Mouse (Mus musculus) layer of hippocampus, postnatal 25 days (tissue): ENCODE results near the gene Wnt7b. TPM values are rescaled to one million over a fixed set of nuclear protein-coding genes. Genes with fewer than 3 reads are reported as not detected.

Experiments used
- DNase-seq, 2 experiments: peaks; one replicate each; pipeline ENCODE4 v3.0.0; 2022; ENCODE audit warnings: mixed read lengths in 2 of 2, low spot score in 1 of 2; ENCODE audit errors: extremely low spot score in 1 of 2
- total RNA-seq, 2 experiments: library from RNA; stranded (reverse); gene quantifications; 2 replicates each; pipeline ENCODE4 v1.2.3; 2021

Gene Wnt7b
- total RNA-seq, 2 experiments from 2014 or later, result 45.3 to 46.9 TPM

DNA sequence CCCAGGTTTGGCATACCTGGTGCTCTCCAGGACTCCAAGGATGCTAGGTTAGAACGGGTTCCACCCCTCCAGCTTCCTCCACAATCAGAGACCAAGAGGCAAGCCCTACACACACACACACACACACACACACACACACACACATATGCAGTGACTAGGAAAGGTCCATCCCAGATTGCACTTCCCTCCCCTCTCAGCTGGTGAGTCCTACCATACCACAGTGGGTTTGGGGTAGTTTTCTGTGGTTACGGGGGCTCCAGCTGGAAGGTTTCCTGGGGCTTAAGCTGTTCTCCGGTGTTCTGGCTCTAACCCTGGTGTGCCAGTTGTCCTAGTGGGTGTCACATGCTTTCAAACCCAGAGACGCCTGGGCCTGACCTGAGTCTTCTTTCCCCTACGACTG lies 8.2 kb downstream of the Wnt7b start:
- no peak for DNase-seq

DNA sequence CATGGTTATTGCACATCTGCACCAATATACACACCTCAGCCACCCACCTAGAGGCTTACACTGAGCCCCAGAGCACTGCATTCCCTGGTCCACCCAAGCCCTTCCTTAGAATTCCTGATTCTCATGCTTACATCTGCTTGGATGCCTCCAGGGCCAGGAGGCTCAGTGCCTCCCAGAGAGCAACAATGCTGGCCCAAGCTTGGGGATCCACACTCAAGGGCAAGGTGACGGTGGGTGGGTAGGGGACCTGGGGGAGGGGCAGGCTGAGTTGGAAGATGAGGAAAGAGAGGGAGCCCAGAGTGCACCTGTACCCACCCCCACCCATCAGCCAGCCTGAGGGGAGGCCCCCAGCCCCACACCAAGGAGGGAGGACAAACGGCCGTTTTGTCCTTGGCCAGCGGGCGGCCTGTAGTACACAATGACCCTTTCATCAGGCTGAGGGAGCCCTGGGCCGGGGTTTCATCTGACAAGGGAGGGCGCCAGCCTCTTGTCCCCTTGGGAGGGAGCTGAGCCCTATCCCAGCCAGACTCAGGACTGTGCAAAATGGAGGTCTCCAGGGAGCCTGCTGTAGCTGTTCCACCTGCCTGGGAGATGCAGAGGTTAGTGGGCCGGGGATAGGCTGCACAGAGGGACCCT lies 9.5 kb downstream of the Wnt7b start:
- DNase-seq, result no peak

DNA sequence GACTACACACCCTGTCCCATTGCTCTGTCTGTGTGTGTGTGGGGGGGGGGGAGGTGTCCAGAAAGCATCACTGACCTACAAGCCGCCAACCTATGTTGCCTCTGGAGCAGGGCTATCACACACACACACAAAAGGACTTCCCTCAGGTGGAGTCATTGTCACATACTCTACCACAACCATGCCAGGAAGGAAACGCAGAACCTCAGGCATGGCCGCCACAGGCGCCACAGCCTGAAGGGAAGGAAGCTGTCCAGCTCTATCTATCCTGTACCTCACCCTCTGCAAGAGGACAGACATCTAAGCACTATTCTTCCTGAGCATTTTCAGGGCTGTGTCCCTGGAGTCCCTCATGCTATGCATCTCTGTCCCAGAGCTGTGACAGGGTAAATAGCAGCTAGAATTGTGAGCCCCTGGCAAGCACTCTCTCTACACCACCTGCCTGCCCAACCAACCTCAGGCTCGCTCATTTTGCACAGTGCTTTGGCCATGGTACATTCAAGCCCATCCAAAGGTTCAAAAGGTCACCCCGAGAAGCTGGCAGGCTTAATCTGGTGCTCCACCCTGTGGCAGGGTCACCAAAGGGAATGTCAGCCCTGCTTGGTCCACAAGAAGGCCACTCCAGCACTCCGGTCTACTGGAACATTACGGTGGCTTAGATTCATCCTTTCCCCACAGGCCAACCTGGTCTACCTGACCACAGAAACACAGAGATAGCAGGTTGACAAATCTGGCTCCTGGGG lies 12.1 kb downstream of the Wnt7b start:
- no peak for DNase-seq

DNA sequence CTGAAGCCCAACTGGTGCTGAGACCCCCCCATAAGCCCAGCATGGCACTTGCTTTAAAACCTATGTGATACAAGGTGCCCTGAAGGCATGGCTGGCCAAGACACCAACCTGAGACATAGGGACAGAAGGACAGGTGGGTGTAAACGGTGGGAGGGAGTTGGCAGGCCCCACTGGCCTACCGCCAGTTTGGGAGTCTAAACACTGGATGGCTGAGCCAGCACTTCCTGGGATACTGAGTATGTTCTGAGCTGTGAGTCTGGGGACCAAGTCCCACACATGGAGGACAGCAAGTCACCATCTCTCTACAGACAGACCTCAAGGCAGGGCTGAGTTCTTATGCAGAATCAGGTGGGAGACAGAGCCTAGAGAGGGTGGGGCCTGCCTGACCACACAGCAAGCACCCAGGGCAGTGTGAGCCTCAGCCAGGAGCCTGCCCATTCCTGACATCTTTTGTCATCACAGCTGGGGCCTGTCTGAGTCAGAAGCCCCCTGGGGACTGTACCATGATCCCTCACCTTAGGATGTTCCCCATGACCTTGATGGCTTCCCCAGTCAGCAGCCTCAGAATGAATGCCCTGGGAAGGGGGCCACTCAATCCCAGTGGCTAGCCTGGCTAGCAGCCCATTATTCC lies 13.0 kb downstream of the Wnt7b start:
- DNase-seq, result no peak

DNA sequence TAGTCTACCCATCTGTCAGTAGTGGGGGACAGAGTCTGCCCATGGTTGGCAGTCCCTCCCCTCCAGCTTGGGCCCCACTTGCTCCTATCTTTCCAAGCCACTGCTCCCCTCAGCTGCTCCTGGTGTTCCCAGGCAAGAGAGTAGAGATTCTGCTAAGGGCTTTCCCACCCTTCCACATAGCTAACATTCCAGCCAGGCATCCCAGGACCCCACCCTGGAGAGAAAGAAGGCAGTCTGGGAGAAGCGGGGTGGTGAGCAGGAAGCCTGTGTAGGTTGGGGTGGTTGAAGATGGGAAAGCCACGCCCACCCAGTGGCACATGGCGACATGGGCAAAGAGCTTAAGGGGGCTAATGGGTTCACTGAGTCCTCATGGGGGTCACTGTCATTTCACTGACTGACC lies 13.9 kb downstream of the Wnt7b start:
- no peak for DNase-seq

DNA sequence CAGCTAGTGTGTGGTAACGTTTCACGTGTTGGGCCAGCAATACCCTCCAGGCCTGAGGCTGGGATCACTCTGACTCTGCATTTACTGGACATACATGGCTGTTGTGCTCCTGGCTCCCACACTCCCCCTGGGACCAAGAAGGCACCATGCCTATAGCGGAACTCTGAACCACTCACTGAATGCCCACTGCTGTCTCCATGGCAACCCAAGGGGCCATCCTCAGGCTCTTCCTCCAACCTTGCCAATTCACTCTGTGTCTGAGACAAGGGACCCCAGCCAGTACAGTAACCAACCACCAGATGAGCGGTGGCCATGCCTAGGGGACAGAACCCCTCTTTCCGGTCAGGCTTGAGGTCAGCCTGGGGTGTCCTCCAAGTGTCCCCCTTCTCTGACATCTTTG lies 17.3 kb downstream of the Wnt7b start:
- no peak for DNase-seq

DNA sequence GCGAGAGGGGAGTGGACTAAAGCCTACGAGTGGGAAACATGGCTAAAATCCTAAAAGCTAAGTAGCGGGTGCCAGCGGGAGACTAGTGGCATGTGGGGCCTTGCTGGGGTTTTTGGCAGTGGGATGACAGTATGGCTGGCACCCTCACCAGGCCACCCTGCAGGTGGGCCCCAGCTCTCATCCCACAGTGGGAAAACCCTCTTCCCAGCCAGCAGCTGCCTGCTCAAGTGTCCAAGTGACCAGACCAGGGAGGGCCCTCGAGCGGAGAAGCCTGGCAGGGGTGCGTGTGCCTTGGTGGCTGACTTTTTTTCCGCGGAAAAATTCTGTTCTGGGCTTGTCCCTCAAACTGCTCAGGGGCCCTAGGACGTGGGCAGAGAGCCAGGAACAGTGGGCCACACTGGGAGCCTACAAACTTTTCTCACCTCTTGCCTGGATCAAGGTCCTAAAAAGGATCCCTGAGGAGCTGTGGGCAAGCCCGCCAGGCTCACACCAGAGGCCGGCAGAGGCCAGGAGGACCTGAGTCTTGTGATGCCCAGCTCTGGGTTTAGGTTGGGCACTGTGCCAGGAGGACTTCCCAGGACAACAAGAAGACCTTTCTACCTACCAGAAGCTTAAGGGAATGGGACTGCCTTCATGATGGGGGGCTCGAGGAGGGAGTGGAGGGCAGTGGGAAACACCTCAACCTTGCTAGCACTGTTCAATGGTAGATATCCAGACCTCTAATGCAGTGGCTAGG lies 18.1 kb downstream of the Wnt7b start:
- no peak for DNase-seq

DNA sequence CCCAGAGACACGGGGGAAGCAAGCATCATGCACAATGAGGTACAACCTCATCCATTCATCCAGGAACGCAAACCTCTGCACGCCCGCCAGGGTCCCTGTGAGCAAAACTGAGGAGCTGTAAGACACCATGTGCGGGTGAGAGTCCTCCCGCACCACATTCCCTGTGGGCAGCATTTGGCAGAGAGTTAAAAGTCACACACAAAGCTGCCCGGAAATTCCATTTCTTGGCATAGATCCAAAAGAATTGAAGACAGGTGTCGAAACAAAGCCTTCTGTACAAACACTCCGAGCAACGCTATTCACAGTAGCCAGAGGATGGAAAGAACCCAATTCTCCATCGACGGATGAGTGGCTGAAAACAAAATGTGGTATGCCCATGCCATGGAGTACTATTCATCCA lies 20.3 kb downstream of the Wnt7b start:
- DNase-seq, result no peak

DNA sequence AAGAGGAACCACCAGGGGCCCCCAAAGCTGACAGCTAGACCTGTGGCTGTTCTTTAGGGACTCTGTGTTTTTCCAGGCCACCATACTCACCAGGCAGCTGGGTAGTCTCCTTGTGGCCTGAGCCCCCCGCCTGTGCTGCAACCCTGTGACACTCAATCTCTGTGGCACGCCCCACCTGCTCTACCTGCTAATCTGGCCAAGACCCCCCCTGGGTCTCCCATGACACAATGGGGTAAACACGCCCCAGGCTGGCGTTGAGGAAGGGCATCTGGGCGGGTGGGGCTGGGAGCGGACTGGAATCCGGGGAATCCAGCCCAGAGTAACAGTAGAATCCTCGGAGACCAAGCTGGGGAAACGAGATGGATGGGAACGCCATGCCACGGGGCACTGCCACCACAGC lies 21.4 kb downstream of the Wnt7b start:
- no peak for DNase-seq

DNA sequence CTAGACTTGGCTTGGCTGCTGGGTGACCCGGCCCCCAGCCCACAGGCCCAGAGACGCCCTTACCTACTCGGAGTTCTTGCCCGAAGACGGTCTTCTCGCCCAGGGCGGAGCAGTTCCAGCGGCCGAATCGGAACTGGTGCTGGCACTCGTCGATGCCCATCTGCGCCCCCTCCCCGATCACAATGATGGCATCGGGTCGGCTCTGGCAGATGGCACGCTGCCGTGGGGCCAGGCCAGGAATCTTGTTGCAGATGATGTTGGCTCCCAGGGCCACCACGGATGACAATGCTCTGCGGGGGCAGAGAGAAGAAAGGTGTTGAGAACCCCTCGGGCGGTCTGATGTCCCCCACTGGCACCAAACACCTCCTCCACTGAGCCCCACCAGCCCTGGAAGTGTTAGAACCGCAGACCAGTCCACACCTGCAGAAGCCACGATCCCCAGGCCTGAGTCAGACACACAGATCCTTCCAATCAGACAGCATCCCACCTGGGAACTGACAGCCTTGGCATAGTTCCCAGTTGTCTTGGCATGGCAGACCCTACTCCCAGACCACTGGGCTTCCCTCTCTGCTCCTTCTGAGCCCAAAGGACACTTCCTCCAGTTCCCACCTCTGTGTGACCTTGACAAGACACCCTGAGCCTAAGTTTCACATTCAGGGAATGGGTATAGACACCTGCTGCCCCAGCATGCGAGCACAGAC lies 23.3 kb downstream of the Wnt7b start:
- no peak for DNase-seq

DNA sequence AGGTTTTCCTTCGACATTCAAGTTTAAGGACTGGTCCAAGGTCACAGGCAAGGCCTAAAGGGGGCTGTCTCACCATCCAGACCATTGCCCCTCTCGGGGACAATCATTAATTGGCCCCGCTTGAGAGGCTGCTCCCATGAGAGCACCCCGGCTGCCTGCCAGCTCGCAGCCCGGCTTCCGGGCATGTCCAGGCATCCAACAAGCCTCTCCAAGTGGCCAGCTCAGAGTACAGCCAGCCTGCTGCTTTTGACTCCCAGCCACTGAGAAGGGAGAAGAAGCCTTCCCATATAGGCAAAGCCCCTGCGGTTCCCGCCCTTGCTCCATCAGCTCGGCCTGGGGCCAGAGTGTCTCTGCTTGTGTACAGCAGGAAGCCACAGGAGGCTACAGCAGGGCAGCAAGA lies 26.5 kb downstream of the Wnt7b start:
- DNase-seq, result no peak

DNA sequence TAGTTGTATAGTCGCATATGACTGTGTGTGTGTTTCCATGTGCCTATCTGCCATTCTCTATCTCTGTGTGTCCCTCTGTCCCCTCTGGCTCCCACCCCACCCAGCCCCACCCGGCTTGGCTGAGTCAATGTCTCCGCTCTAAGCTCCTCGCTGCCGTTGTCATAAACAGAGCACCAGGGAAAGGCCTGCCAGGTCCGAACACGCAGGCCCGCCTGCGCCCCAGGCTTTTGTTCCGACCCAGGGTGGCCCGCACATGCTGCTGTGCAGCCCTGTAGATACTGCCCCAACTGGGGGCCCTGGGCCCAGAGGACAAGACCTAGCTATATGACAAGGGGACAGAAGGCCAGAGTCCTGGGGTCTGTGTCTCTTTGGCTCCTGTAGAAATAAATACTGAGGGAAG lies 28.9 kb downstream of the Wnt7b start:
- DNase-seq, result no peak

DNA sequence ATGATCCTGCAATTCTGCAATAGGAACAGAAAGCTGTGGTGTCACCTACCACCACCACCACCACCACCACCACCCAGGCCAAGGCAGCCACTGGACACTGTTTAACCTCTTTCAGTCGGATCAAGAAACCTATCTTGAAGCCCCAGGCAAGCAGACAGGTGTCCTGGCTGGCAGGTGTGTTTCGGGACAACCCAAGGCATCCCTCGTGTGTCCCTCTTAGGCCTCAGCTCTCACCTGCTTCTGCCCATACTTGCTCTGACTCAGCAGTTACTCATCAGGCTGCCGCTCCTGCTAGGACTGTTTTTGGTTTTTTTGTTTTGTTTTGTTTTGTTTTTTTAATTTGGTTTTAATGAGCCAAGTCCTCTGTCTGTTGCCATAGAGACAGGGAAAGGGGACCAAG lies 35.8 kb downstream of the Wnt7b start:
- DNase-seq, result no peak

DNA sequence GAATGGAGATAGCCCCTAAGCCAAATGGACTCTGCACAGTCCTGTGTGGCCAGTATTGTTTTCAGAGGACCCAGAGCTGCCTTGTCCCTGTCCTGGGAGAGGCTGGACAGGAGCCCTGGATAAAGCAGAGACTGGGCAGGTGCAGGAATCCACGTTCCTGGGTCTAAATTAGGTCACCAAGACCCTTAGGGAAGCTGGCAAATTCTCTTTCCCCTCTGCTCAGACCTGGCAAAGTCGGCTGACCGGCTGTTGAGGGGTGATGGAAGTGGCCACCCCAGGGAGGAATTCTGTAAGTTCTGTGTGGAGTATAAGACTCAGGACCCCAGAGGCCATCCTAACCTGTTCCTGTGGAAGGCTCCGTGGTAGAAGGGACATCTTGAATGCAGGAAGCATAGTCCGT lies 36.9 kb downstream of the Wnt7b start:
- no peak for DNase-seq

DNA sequence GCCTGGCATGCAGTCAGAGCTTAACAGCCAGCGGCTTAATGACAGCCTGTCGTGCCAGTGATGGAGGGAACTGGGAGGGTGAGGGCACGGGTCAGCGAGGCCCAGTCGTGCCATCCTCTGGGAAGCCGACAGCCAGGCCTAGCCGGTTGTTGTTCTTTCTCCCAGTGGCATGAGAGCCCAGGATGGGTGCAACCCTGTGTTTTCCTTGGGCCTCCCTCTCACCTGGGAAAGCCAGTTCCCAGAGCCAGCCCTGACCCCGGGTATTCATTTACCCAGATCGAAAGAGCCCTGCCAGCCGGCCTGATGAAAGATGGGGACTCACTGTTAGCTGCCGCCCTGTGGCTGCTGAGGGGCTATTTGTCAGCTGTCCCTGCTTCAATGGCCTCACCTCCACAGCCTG lies 44.1 kb downstream of the Wnt7b start:
- DNase-seq, result no peak

DNA sequence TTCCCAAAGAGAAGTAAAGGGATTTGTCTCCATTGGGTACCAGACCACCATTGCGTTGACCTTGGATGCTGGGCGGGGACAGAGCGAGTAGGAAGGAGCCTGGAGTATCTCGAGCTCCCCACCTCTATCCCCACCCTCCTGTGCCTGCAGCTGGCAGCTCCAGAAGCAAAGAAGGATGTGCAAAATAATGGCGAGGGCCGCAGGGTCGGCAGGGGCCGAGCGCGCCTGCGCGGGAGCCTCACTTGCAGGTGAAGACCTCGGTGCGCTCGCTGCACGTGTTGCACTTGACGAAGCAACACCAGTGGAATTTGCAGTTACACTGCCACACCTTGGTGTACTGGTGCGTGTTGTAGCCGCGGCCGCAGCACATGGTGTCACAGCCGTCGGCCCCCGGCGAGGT lies 45.1 kb downstream of the Wnt7b start:
- no peak for DNase-seq

DNA sequence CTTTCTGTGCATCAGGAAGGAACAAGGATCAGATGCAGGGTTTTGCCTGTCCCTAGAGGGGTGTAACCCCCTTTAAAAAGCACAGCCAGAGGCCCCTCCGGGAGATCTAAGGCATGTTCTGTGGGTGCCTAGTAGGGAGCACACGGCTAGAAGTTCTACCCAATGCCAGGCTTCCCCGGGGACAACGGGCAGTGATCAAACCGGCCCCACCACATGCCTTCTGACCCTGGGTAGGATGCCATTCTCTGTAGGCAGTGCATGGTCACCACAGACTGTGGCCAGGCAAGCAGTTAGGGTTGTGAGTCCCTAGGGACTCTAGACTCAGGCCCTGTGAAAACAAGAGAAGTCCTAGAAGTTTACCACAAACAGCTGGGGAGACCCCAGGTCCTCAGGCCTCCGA lies 47.6 kb downstream of the Wnt7b start:
- no peak for DNase-seq

DNA sequence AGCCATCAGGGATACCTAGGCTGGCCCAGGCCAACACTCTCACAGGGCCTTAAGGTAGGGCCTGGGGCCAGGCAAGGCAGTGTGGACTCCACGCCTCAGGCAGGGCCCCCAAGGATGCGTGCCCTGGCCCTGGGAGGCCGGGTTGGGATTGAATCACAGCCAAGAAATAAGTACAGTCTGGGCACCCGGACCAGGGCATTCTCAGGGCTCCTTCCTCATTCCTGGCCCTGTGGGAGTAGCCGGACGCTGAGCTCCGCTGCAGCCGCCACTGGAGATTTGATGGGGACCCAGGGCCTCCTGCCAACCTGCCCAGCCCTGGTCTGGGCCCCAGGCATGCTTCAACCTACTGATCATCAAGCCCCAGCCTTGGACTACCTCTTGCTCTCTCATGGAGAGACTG lies 48.1 kb downstream of the Wnt7b start:
- DNase-seq, result no peak

DNA sequence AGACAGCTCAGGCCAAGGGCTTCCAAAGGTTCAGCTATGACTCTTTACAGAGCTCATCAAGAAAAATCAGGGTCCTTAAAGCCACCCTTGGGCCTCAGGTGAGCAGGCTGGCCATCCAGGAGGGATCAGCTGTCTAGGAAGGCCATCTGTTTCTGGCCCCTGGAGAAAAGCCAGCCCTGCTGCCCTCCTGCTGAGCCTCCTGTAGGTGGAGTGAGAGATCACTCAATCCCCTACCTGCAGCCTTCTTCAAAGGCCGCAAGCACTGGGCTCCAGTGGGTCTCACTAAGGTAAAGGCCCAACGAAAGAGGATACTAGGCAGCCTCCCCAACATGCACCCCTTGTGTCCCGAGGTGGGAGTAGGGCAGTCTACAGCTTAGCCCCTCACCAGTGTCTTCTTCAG lies 50.2 kb downstream of the Wnt7b start:
- no peak for DNase-seq

DNA sequence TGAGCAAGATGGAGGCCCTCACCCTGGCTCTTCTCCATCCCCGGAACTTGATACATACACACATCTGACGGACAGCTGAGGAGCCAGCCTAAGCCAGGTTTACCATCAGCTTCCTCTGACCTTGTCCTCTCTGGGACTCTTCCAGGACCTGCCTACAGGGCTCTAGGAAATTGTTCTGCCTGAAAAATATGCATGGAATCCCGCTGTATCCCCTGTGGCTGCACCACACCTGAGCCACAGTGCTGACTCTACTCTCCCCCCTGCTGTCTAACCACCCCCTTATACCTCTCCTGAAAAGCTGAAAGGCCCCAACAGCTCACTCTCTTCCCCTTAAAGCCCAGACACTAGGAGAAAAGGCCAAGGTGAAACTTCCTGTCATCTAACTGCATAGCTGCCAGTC lies 52.4 kb downstream of the Wnt7b start:
- DNase-seq, result no peak
